Mouse (Mus musculus): ENCODE measurements around the gene Cd40. TPM values are rescaled to one million over a fixed set of nuclear protein-coding genes. Genes with fewer than 3 reads are reported as not detected.

Cd40 gene
- polyA plus RNA-seq, 1 experiment from 2014 or later = 3.6 TPM

DNA sequence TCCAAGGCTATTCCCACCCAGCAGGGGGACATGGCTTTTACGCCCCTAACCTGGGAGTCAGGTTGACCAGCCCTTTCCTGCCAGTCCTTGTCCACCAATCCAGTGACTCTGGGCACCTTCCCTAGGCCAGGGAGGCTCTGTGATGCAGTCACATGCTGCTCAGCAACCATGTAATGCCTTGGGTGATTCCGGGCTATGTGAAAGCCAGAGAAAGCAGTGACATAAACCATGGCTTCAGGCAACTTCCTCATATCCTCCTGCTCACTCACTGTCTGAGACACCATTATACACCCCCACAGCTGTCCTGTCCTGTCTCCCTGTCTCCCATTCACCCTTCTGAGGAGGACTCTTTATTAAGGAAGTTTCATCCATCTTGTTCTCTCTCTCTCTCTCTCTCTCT lies 35.2 kb downstream of the Cd40 start, which contains the start of gene 1700025C18Rik:
Gene 1700025C18Rik, minus strand, starts transcription at position 101 of the 400 bp plus-strand sequence.
- Histone ChIP-seq H3K27me3 (replicated peaks; ENCODE audit: control insufficient read depth, insufficient read depth, low read length) (no peaks in the 10 kb centered on the region), H3K36me3 (ENCODE audit: control insufficient read depth, insufficient read depth) (no peaks in the 10 kb centered on the region), H3K9me3 (ENCODE audit: control insufficient read depth) (no peaks in the 10 kb centered on the region), H3K27ac (ENCODE audit: low read depth, low read length) (no peak within 1 kb of the TSS), H3K4me2 (replicated peaks; ENCODE audit: low read depth) (no peak within 1 kb of the TSS), H3K4me3 (ENCODE audit: low read depth, low read length) (no peak within 1 kb of the TSS), H3K4me1 (replicated peaks; ENCODE audit: control insufficient read depth, insufficient read depth, low read length) (no peaks in the 10 kb centered on the region), H3K9ac (ENCODE audit: low read depth, low read length) (no peak within 1 kb of the TSS)
- no peak for TF ChIP-seq CTCF (IDR thresholded peaks at IDR 0.05; ENCODE audit: low read depth)
- no peak for ATAC-seq
- 78% methylated on average over 2 of the region's 2 CpGs for WGBS

GRCm38 (mm10) chr2:165091433-165091965 lies 36.1 kb downstream of the Cd40 start:
- Histone ChIP-seq H3K27ac (ENCODE audit: low read depth, low read length) (no peak overlapping the region), H3K27me3 (replicated peaks; ENCODE audit: control insufficient read depth, insufficient read depth, low read length) (no peaks in the 10 kb centered on the region; the same call in 1 of the 2 replicates), H3K4me1 (replicated peaks; ENCODE audit: control insufficient read depth, insufficient read depth, low read length) (no peaks in the 10 kb centered on the region), H3K9me3 (ENCODE audit: control insufficient read depth) (no peaks in the 10 kb centered on the region), H3K4me2 (replicated peaks; ENCODE audit: low read depth) (no peak overlapping the region), H3K4me3 (ENCODE audit: low read depth, low read length) (no peak overlapping the region), H3K36me3 (ENCODE audit: control insufficient read depth, insufficient read depth) (no peaks in the 10 kb centered on the region), H3K9ac (ENCODE audit: low read depth, low read length) (no peak overlapping the region)
- no peak for TF ChIP-seq CTCF (IDR thresholded peaks at IDR 0.05; ENCODE audit: low read depth)
- 79% methylated on average over 8 of the region's 8 CpGs for whole genome bisulfite sequencing
- no peak for ATAC-seq

GRCm38 (mm10) chr2:165092393-165092792 lies 37.0 kb downstream of the Cd40 start:
- no peak for TF ChIP-seq CTCF (IDR thresholded peaks at IDR 0.05; ENCODE audit: low read depth)
- no peak overlapping the region for H3K4me2 ChIP-seq (replicated peaks; ENCODE audit: low read depth)
- WGBS = 78% methylated on average over 7 of the region's 7 CpGs
- no peak overlapping the region for H3K4me3 ChIP-seq (ENCODE audit: low read depth, low read length)
- no peaks in the 10 kb centered on the region for H3K36me3 ChIP-seq (ENCODE audit: control insufficient read depth, insufficient read depth)
- H3K9me3 ChIP-seq (ENCODE audit: control insufficient read depth) = no peaks in the 10 kb centered on the region
- ATAC-seq = no peak
- no peaks in the 10 kb centered on the region for H3K4me1 ChIP-seq (replicated peaks; ENCODE audit: control insufficient read depth, insufficient read depth, low read length)
- H3K9ac ChIP-seq (ENCODE audit: low read depth, low read length) = no peak overlapping the region
- no peak overlapping the region for H3K27ac ChIP-seq (ENCODE audit: low read depth, low read length)
- no peaks in the 10 kb centered on the region; the same call in 1 of the 2 replicates for H3K27me3 ChIP-seq (replicated peaks; ENCODE audit: control insufficient read depth, insufficient read depth, low read length)

DNA sequence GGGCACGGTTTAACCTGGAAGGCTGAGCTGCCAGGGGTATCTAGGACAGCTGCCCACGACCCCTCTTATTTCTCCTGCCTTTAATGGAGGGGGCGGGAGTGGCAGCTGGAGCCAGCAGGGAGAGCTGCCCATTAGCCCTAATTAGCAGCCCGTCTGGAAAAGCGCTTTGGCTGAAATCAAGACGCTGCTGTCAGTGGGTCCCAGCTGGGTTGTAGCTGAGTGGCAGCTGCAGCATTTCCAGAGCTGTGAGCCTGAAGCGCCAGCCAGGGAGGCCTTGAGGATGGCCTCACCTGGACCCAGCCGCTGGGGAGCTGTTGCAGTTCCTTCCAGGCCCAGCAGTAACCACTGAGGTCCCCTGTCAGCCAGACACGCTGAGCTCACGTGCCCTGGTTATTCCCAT lies 40.9 kb downstream of the Cd40 start:
- H3K27ac ChIP-seq (ENCODE audit: low read depth, low read length) = no peak overlapping the region
- H3K4me1 ChIP-seq (replicated peaks; ENCODE audit: control insufficient read depth, insufficient read depth, low read length) = no peaks in the 10 kb centered on the region
- no peaks in the 10 kb centered on the region for H3K36me3 ChIP-seq (ENCODE audit: control insufficient read depth, insufficient read depth)
- no peak overlapping the region for H3K4me3 ChIP-seq (ENCODE audit: low read depth, low read length)
- H3K4me2 ChIP-seq (replicated peaks; ENCODE audit: low read depth) = no peak overlapping the region
- no peaks in the 10 kb centered on the region; the same call in 1 of the 2 replicates for H3K27me3 ChIP-seq (replicated peaks; ENCODE audit: control insufficient read depth, insufficient read depth, low read length)
- no peaks in the 10 kb centered on the region for H3K9me3 ChIP-seq (ENCODE audit: control insufficient read depth)
- WGBS = 36% methylated on average over 10 of the region's 10 CpGs
- TF ChIP-seq CTCF (IDR thresholded peaks at IDR 0.05; ENCODE audit: low read depth) = no peak
- H3K9ac ChIP-seq (ENCODE audit: low read depth, low read length) = no peak overlapping the region
- ATAC-seq = no peak

GRCm38 (mm10) chr2:165098861-165099260 lies 43.4 kb downstream of the Cd40 start:
- Histone ChIP-seq H3K4me3 (ENCODE audit: low read depth, low read length) (no peak overlapping the region), H3K9ac (ENCODE audit: low read depth, low read length) (no peak overlapping the region), H3K36me3 (ENCODE audit: control insufficient read depth, insufficient read depth) (no peaks in the 10 kb centered on the region), H3K27ac (ENCODE audit: low read depth, low read length) (no peak overlapping the region), H3K4me1 (replicated peaks; ENCODE audit: control insufficient read depth, insufficient read depth, low read length) (no peaks in the 10 kb centered on the region), H3K4me2 (replicated peaks; ENCODE audit: low read depth) (no peak overlapping the region), H3K9me3 (ENCODE audit: control insufficient read depth) (no peaks in the 10 kb centered on the region), H3K27me3 (replicated peaks; ENCODE audit: control insufficient read depth, insufficient read depth, low read length) (no peaks in the 10 kb centered on the region; the same call in 1 of the 2 replicates)
- no peak for ATAC-seq
- 62% methylated on average over 3 of the region's 3 CpGs for WGBS
- TF ChIP-seq CTCF (IDR thresholded peaks at IDR 0.05; ENCODE audit: low read depth) = no peak

DNA sequence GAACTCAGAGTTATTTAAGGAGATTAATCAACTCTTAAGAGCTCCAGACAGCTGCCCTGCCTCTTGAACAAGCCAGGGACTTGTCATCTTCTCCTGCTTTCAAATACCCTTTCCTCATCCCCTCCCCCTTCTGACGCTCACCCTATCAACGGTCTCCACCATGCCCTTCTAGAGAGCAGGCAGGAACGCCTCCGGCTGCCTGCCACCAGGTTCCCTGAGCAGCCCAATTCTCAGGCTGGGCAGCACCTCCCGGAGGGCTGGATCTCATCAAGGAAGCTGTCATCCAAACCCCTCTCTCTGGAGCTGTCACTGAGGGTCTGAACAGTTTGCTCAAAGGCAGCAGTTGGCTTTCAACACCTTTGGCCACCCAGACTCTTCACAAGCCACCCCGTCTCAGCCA lies 45.3 kb downstream of the Cd40 start:
- Histone ChIP-seq H3K9me3 (ENCODE audit: control insufficient read depth) (no peaks in the 10 kb centered on the region), H3K4me2 (replicated peaks; ENCODE audit: low read depth) (no peak overlapping the region), H3K36me3 (ENCODE audit: control insufficient read depth, insufficient read depth) (no peaks in the 10 kb centered on the region), H3K27ac (ENCODE audit: low read depth, low read length) (no peak overlapping the region), H3K4me1 (replicated peaks; ENCODE audit: control insufficient read depth, insufficient read depth, low read length) (no peaks in the 10 kb centered on the region), H3K9ac (ENCODE audit: low read depth, low read length) (no peak overlapping the region), H3K4me3 (ENCODE audit: low read depth, low read length) (no peak overlapping the region), H3K27me3 (replicated peaks; ENCODE audit: control insufficient read depth, insufficient read depth, low read length) (peaks cover 3% of the 10 kb centered on the region)
- 10% methylated on average over 6 of the region's 6 CpGs for WGBS
- TF ChIP-seq CTCF (IDR thresholded peaks at IDR 0.05; ENCODE audit: low read depth) = no peak
- ATAC-seq = no peak

- Histone ChIP-seq H3K9me3 (ENCODE audit: control insufficient read depth) (no peaks in the 10 kb centered on the region), H3K27me3 (replicated peaks; ENCODE audit: control insufficient read depth, insufficient read depth, low read length) (peaks cover 18% of the 10 kb centered on the region), H3K4me3 (ENCODE audit: low read depth, low read length) (no peak overlapping the region), H3K4me1 (replicated peaks; ENCODE audit: control insufficient read depth, insufficient read depth, low read length) (no peaks in the 10 kb centered on the region), H3K4me2 (replicated peaks; ENCODE audit: low read depth) (no peak overlapping the region), H3K9ac (ENCODE audit: low read depth, low read length) (no peak overlapping the region), H3K36me3 (ENCODE audit: control insufficient read depth, insufficient read depth) (no peaks in the 10 kb centered on the region), H3K27ac (ENCODE audit: low read depth, low read length) (no peak overlapping the region)
- no peak for TF ChIP-seq CTCF (IDR thresholded peaks at IDR 0.05; ENCODE audit: low read depth)
- ATAC-seq = no peak
- WGBS = 70% methylated on average over 3 of the region's 3 CpGs
Observed at GRCm38 (mm10) chr2:165102920-165103319, 47.5 kb downstream of the Cd40 start.
